Mouse (Mus musculus): ENCODE measurements around the gene Pick1. TPM values are rescaled to one million over a fixed set of nuclear protein-coding genes. Genes with fewer than 3 reads are reported as not detected.
A peak's percentile ranks its signal among the peaks of the same experiment; 100 is the strongest.

Pick1 gene
- polyA plus RNA-seq (2015; fragmentation: Nextera tagmentation; extraction: Ambion mirVana): 83.8 and 90.6 TPM in 2 replicates

- Histone ChIP-seq H3K9me3 (no peaks in the 10 kb centered on the region), H3K4me1 (replicated peaks) (peaks cover 23% of the 10 kb centered on the region), H3K9ac (peak within 1 kb of the TSS; percentile 96), H3K27me3 (no peaks in the 10 kb centered on the region), H3K4me2 (peak within 1 kb of the TSS; percentile 95), H3K27ac (peak within 1 kb of the TSS; percentile 98), H3K36me3 (peaks cover 26% of the 10 kb centered on the region), H3K4me3 (peak within 1 kb of the TSS; percentile 88)
- 2% methylated on average over 51 of the region's 51 CpGs for WGBS
- ATAC-seq (ENCODE audit: low FRiP score): peak; percentile 92
These were observed at the start of gene Pick1, which contains the start of gene Gm49486 for GRCm38 (mm10) chr15:79229058-79229821. TSS of gene Pick1 (plus strand) at chr15:79229173. TSS of gene Gm49486 (plus strand) at chr15:79229391.

DNA sequence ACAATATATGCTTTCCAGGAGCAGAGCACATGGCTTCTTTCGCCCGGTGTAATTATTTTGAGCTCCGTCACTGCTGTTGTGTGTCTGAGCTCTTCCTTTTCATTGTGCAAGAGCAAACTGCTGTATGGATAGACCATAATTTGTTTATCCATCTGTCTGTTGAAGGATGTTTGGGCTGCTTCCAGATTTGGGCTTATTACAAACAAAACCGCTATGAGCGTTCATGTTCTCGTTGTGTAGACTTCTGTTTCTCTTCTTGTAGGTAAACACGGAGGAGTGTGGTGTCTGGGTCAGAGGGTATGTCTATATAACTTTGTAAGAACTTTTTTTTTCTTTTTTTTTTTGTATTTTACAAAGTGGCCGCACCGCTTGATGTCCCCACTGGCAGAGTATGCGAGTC lies 43.8 kb upstream of the Pick1 start:
- no peak for ATAC-seq (ENCODE audit: low FRiP score)
- 77% methylated on average over 10 of the region's 10 CpGs for WGBS
- H3K27me3 ChIP-seq: no peaks in the 10 kb centered on the region
- no peak overlapping the region for H3K4me3 ChIP-seq
- no peak overlapping the region for H3K9ac ChIP-seq
- no peak overlapping the region for H3K4me2 ChIP-seq
- no peaks in the 10 kb centered on the region for H3K36me3 ChIP-seq
- H3K9me3 ChIP-seq: no peaks in the 10 kb centered on the region
- no peak overlapping the region for H3K27ac ChIP-seq
- no peaks in the 10 kb centered on the region for H3K4me1 ChIP-seq (replicated peaks)

DNA sequence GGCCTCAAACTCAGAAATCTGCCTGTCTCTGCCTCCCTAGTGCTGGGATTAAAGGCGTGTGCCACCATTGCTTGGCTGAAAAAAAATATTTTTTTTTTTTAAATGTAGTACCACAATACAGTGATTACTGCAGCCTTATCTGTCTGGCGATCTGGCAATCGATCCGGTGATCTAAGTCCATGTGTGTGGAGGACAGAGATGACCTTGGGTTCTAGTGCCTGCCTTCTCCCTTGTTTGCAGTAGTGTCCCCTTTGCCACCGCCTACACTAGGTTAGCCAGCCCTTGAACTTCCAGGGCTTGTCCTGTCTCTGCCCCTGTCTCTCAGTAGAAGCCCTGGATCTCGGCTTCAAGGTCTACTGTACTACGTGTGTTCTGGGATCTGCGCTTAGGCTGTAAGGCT lies 41.2 kb upstream of the Pick1 start:
- WGBS: 94% methylated on average over 8 of the region's 8 CpGs
- H3K9me3 ChIP-seq: no peaks in the 10 kb centered on the region
- H3K27me3 ChIP-seq: no peaks in the 10 kb centered on the region
- no peak overlapping the region for H3K4me2 ChIP-seq
- no peak overlapping the region for H3K27ac ChIP-seq
- H3K9ac ChIP-seq: no peak overlapping the region
- ATAC-seq (ENCODE audit: low FRiP score): no peak
- no peak overlapping the region for H3K4me3 ChIP-seq
- H3K4me1 ChIP-seq (replicated peaks): peaks cover 7% of the 10 kb centered on the region
- H3K36me3 ChIP-seq: no peaks in the 10 kb centered on the region

- Histone ChIP-seq H3K27me3 (no peaks in the 10 kb centered on the region), H3K4me3 (no peak overlapping the region), H3K36me3 (no peaks in the 10 kb centered on the region), H3K4me1 (replicated peaks) (peaks cover 35% of the 10 kb centered on the region), H3K4me2 (no peak overlapping the region), H3K27ac (no peak overlapping the region), H3K9me3 (no peaks in the 10 kb centered on the region), H3K9ac (no peak overlapping the region)
- WGBS: 98% methylated on average over 2 of the region's 2 CpGs
- no peak for ATAC-seq (ENCODE audit: low FRiP score)
These were observed 37.5 kb upstream of the Pick1 start for GRCm38 (mm10) chr15:79191426-79191825.

- Histone ChIP-seq H3K4me2 (peak overlapping the region; percentile 29; the same call in 1 of the 2 replicates), H3K9me3 (no peaks in the 10 kb centered on the region), H3K36me3 (no peaks in the 10 kb centered on the region), H3K27me3 (no peaks in the 10 kb centered on the region), H3K4me3 (no peak overlapping the region), H3K9ac (no peak overlapping the region), H3K4me1 (replicated peaks) (peaks cover 37% of the 10 kb centered on the region), H3K27ac (peak overlapping the region; percentile 87)
- peak; percentile 30; the same call in 1 of the 2 replicates for ATAC-seq (ENCODE audit: low FRiP score)
- whole genome bisulfite sequencing: 76% methylated on average over 6 of the region's 6 CpGs
These were observed 36.5 kb upstream of the Pick1 start for GRCm38 (mm10) chr15:79192450-79192849.

- Histone ChIP-seq H3K4me2 (peak overlapping the region; percentile 29), H3K4me3 (no peak overlapping the region; the same call in 1 of the 2 replicates), H3K27me3 (no peaks in the 10 kb centered on the region), H3K4me1 (replicated peaks) (peaks cover 37% of the 10 kb centered on the region), H3K27ac (peak overlapping the region; percentile 87), H3K9ac (peak overlapping the region; percentile 63), H3K36me3 (no peaks in the 10 kb centered on the region), H3K9me3 (no peaks in the 10 kb centered on the region)
- WGBS: 17% methylated on average over 26 of the region's 27 CpGs
- ATAC-seq (ENCODE audit: low FRiP score): peak; percentile 78
These were observed 35.8 kb upstream of the Pick1 start for GRCm38 (mm10) chr15:79192885-79193845.

DNA sequence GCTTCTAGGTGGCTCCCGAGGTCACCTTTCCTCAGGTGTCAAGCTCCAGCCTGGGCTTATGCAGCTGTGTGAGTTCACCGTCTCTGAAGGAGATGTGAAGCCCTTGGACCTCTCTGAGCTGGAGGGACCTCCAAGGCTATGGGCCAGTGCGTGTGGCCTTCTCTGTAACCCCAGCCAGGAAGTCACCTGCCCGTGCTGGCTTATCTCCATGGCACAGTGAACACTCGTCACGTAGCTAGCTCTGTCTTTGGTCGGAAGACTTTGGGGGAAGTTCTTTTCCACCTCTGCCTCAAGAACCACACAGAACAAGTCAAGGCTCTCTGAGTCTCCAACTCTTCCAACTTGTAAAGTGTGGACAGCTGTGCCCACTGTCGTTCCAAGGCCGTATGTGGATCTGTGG lies 34.9 kb upstream of the Pick1 start:
- Histone ChIP-seq H3K27ac (peak overlapping the region; percentile 87), H3K4me3 (no peak overlapping the region), H3K4me1 (replicated peaks) (peaks cover 37% of the 10 kb centered on the region), H3K4me2 (peak overlapping the region; percentile 29; the same call in 1 of the 2 replicates), H3K9ac (peak overlapping the region; percentile 63; the same call in 1 of the 2 replicates), H3K27me3 (no peaks in the 10 kb centered on the region), H3K9me3 (no peaks in the 10 kb centered on the region), H3K36me3 (no peaks in the 10 kb centered on the region)
- ATAC-seq (ENCODE audit: low FRiP score): no peak
- WGBS: 87% methylated on average over 9 of the region's 9 CpGs

DNA sequence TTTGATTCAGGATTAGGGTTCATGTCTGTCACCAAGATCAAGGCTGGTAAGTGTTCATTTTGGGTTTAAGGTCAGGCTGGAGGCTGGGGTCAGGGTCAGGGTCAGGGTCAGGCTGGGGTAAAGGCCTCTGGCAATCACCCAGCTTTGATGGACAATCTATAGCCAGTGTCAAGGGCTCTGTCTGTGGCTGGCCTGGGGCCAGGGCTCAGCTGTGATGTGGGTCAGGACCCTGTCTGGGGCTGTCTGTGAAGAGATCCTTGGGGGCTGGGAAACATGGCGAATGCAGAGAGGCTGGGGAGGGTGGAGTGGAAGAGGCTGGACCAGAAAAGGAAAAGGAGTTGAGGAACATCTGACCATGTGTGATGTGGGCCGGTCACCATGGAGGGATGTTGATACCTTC lies 34.0 kb upstream of the Pick1 start:
- Histone ChIP-seq H3K27ac (peak overlapping the region; percentile 25; the same call in 1 of the 2 replicates), H3K27me3 (no peaks in the 10 kb centered on the region), H3K9ac (no peak overlapping the region), H3K9me3 (no peaks in the 10 kb centered on the region), H3K4me3 (no peak overlapping the region), H3K4me2 (no peak overlapping the region), H3K36me3 (no peaks in the 10 kb centered on the region), H3K4me1 (replicated peaks) (peaks cover 37% of the 10 kb centered on the region)
- 64% methylated on average over 2 of the region's 2 CpGs for WGBS
- no peak for ATAC-seq (ENCODE audit: low FRiP score)

GRCm38 (mm10) chr15:79195492-79195891 lies 33.5 kb upstream of the Pick1 start:
- no peak overlapping the region for H3K9ac ChIP-seq
- H3K36me3 ChIP-seq: no peaks in the 10 kb centered on the region
- 0 out of 2 replicates have a peak overlapping the region, but pooled peaks have one; percentile 25 for H3K27ac ChIP-seq
- H3K4me2 ChIP-seq: no peak overlapping the region
- H3K4me3 ChIP-seq: no peak overlapping the region
- ATAC-seq (ENCODE audit: low FRiP score): no peak
- no peaks in the 10 kb centered on the region for H3K9me3 ChIP-seq
- H3K4me1 ChIP-seq (replicated peaks): peaks cover 37% of the 10 kb centered on the region
- H3K27me3 ChIP-seq: no peaks in the 10 kb centered on the region
- 83% methylated on average over 8 of the region's 8 CpGs for WGBS

GRCm38 (mm10) chr15:79199390-79199976 lies 29.5 kb upstream of the Pick1 start:
- Histone ChIP-seq H3K4me2 (no peak overlapping the region), H3K27ac (no peak overlapping the region), H3K9me3 (no peaks in the 10 kb centered on the region), H3K9ac (no peak overlapping the region), H3K27me3 (no peaks in the 10 kb centered on the region), H3K4me3 (no peak overlapping the region), H3K4me1 (replicated peaks) (peaks cover 38% of the 10 kb centered on the region), H3K36me3 (no peaks in the 10 kb centered on the region)
- no peak for ATAC-seq (ENCODE audit: low FRiP score)
- 95% methylated on average over 12 of the region's 12 CpGs for WGBS

GRCm38 (mm10) chr15:79201491-79202150 lies 27.4 kb upstream of the Pick1 start:
- H3K4me3 ChIP-seq: no peak overlapping the region

More at GRCm38 (mm10) chr15:79201491-79202150, 27.4 kb upstream of the Pick1 start:
- no peaks in the 10 kb centered on the region for H3K36me3 ChIP-seq
- no peaks in the 10 kb centered on the region for H3K9me3 ChIP-seq
- H3K4me2 ChIP-seq: peak overlapping the region; percentile 34; the same call in 1 of the 2 replicates
- no peaks in the 10 kb centered on the region for H3K27me3 ChIP-seq
- H3K9ac ChIP-seq: 0 out of 2 replicates have a peak overlapping the region, but pooled peaks have one; percentile 35
- peak; percentile 74 for ATAC-seq (ENCODE audit: low FRiP score)
- H3K27ac ChIP-seq: peak overlapping the region; percentile 76
- 7% methylated on average over 13 of the region's 13 CpGs for WGBS
- peaks cover 25% of the 10 kb centered on the region for H3K4me1 ChIP-seq (replicated peaks)

All from hindbrain, embryonic 13.5 days (tissue).